Mouse (Mus musculus) thymus, adult 2 months (tissue): ENCODE data around the gene Zmynd10. TPM values are rescaled to one million over a fixed set of nuclear protein-coding genes. Genes with fewer than 3 reads are reported as not detected.

Experiments used
- DNase-seq: peaks from one replicate; pipeline ENCODE4 v3.0.0; 2021
- H3K27ac ChIP-seq: fragments of 200-500 bp; 2 replicates; pipeline ENCODE4 v1.5.1; 2012; ENCODE audit warnings: low read length, control low read depth; ENCODE audit not compliant: control insufficient read depth, insufficient read depth
- H3K27me3 ChIP-seq: fragments of 200-500 bp; 2 replicates; pipeline ENCODE4 v1.6.1; 2012; ENCODE audit warnings: mild to moderate bottlenecking, low read length, moderate library complexity, mixed read lengths; ENCODE audit not compliant: control insufficient read depth, insufficient read depth
- H3K36me3 ChIP-seq: fragments of 200-500 bp; 2 replicates; pipeline ENCODE4 v1.6.1; 2012; ENCODE audit warnings: mild to moderate bottlenecking, low read length, moderate library complexity; ENCODE audit not compliant: control insufficient read depth, insufficient read depth
- H3K4me1 ChIP-seq: fragments of 200-500 bp; replicated peaks from 2 replicates; pipeline ENCODE4 v1.6.1; 2012; ENCODE audit warnings: low read length; ENCODE audit not compliant: control insufficient read depth, insufficient read depth
- H3K4me3 ChIP-seq: fragments of 200-500 bp; 2 replicates; pipeline ENCODE4 v1.5.1; 2012; ENCODE audit warnings: mild to moderate bottlenecking, low read length, control low read depth, moderate library complexity; ENCODE audit not compliant: control insufficient read depth, insufficient read depth
- CTCF ChIP-seq: fragments of 200-500 bp; IDR thresholded peaks from 2 replicates; pipeline ENCODE4 v1.5.1; 2012; ENCODE audit warnings: mild to moderate bottlenecking, control low read depth, low read length, moderate library complexity, borderline replicate concordance; ENCODE audit not compliant: control insufficient read depth, poor library complexity, insufficient read depth; ENCODE audit errors: extremely low read depth
- POLR2A ChIP-seq: fragments of 200-500 bp; IDR thresholded peaks from 2 replicates; pipeline ENCODE4 v1.6.1; 2012; ENCODE audit warnings: mild to moderate bottlenecking, low read length, control low read depth, moderate library complexity; ENCODE audit not compliant: control insufficient read depth, poor library complexity, insufficient read depth; ENCODE audit errors: extremely low read depth
- WGBS: fragments of 180-500 bp; shearing (Covaris S2); methylation state at CpG from one replicate; pipeline ENCODE4 v1.1.7; 2018; 5-methylcytosine and 5-hydroxymethylcytosine counted together
- polyA plus RNA-seq: library from polyadenylated mRNA; depleted of rRNA; stranded (reverse); fragments of >200 nt; gene quantifications from 2 replicates; pipeline ENCODE4 v1.2.3, GENCODE M21; 2012

Zmynd10 gene
- polyA plus RNA-seq, 1 experiment, result 3.4 TPM

DNA sequence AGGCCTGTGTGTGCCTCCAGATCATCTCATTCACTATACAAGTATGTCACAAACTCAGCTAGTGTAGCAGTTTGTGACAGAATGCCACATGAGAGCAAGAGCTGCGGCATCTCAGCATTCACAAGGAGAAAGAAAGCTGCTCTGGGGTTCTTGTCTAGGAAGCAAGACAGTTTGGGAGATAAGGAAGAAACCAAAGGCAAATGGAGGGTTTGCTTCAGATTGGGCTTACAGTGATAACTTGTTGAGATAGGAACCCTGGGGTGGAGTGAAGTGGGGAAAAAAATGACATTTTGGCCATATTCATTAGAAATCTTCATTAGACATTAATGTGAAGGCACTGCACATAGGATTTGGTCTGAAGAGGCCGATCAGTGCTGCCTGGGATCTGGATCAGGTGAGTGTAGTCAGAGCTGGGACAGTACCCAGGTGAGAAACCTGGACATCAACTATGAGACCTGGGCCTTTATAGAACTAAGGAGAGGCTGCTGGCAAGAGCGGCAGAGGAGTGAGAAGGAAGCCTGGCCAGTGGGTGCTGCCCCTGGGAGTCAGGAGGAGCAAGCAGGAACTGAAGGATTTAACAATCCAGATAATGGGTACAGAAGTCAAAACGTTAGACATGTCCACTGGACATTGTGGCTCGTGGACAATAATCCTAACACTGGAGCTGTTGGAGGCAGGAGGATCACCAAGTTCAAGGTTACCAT is 5.7 kb downstream of the Zmynd10 start:
- no peak for DNase-seq
- H3K4me3 ChIP-seq, result no peak overlapping the region
- H3K27ac ChIP-seq, result no peak overlapping the region
- H3K4me1 ChIP-seq, result peaks cover 49% of the 10 kb centered on the region
- H3K27me3 ChIP-seq, result no peaks in the 10 kb centered on the region
- peaks cover 8% of the 10 kb centered on the region for H3K36me3 ChIP-seq
- 89% methylated on average over 5 of the region's 5 CpGs for WGBS
- TF ChIP-seq CTCF (no peak), POLR2A (no peak)

DNA sequence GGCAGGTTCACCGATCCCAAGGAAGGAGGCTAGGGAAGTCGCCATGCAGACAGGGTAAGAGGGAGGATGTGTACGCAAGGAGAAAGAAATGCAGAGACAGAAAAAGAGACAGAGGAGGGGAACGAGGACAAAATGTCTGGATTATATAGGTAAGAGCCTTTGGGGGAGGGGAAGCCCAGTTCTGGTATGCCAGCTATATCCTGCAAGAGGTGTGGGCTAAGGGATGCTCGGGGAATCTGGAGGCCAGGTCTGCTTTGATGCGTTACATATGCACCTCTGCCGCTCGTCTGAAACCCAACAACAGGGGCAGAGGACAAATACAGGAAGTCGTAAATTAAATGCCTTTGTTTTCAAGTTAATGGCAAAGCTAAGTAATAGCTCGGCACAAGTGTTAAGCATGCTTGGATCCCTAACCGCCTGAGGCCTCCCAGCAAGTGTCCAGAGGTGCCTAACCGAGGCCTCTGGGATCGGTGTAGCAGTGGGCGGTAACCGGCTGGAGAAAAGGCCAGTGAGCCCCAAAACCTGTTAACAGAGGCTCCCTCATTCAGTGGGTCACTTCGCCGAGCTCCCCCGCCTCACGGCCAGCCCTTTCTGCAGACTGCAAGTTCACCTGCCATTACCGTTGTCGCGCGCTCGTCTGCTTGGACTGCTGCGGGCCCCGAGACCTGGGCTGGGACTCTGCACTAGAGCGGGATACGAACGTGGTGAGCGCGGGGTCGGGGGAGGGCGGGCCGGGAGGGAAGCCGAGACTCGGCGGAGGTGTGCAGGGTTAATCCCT is 6.6 kb downstream of the Zmynd10 start:
- H3K27ac ChIP-seq, result peak overlapping the region; percentile 75
- H3K4me1 ChIP-seq, result peaks cover 49% of the 10 kb centered on the region
- no peaks in the 10 kb centered on the region for H3K27me3 ChIP-seq
- TF ChIP-seq CTCF (0 out of 2 replicates have a peak, but pooled peaks have one; percentile 13), POLR2A (no peak)
- DNase-seq, result peak; percentile 59
- WGBS, result 4% methylated on average over 37 of the region's 37 CpGs
- H3K4me3 ChIP-seq, result peak overlapping the region; percentile 71
- peaks cover 17% of the 10 kb centered on the region for H3K36me3 ChIP-seq

DNA sequence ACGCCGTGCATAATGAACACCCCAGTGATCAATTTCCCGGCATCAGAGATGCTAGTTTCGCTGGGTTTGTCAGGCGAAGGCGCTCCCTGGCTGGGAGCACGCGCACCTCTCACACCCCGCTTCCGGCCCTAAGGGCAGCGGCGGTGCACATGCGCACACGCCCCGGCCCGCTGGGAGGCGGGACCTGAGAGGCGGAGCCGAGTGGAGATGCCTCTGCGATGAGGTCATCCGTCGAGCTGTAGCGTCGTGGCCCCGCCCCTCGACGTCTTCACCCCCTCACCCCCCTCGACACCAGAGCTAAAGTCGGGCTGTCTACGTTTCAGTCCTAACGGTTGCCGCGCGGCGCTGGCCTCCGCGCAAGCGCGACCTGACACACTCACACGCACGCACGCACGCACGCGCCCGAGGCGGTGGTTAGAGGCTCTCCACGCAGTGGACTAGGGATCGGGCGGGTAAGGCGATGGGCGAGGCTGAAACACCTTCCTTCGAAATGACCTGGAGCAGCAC is 7.3 kb downstream of the Zmynd10 start:
- Histone ChIP-seq H3K27ac (peak overlapping the region; percentile 75), H3K4me1 (peaks cover 49% of the 10 kb centered on the region), H3K36me3 (peaks cover 23% of the 10 kb centered on the region), H3K27me3 (no peaks in the 10 kb centered on the region), H3K4me3 (peak overlapping the region; percentile 73)
- TF ChIP-seq CTCF (peak; percentile 34; the same call in 1 of the 2 replicates), POLR2A (peak; percentile 90)
- WGBS, result under 1% methylated on average over 53 of the region's 53 CpGs
- peak; percentile 94 for DNase-seq

GRCm38 (mm10) chr9:107555031-107555457 is 7.9 kb downstream of the Zmynd10 start:
- under 1% methylated on average over 23 of the region's 23 CpGs for WGBS
- H3K4me1 ChIP-seq, result peaks cover 49% of the 10 kb centered on the region
- H3K27me3 ChIP-seq, result no peaks in the 10 kb centered on the region
- TF ChIP-seq POLR2A (no peak), CTCF (no peak)
- peaks cover 28% of the 10 kb centered on the region for H3K36me3 ChIP-seq
- H3K27ac ChIP-seq, result peak overlapping the region; percentile 66
- no peak for DNase-seq
- peak overlapping the region; percentile 73 for H3K4me3 ChIP-seq

- no peak for DNase-seq
- peaks cover 42% of the 10 kb centered on the region for H3K4me1 ChIP-seq
- H3K4me3 ChIP-seq, result peak overlapping the region; percentile 73
- 49% methylated on average over 2 of the region's 2 CpGs for WGBS
- H3K36me3 ChIP-seq, result peaks cover 31% of the 10 kb centered on the region
- H3K27me3 ChIP-seq, result no peaks in the 10 kb centered on the region
- TF ChIP-seq POLR2A (no peak), CTCF (no peak)
- H3K27ac ChIP-seq, result no peak overlapping the region; the same call in 1 of the 2 replicates
Measured at GRCm38 (mm10) chr9:107555701-107556100, 8.6 kb downstream of the Zmynd10 start.

DNA sequence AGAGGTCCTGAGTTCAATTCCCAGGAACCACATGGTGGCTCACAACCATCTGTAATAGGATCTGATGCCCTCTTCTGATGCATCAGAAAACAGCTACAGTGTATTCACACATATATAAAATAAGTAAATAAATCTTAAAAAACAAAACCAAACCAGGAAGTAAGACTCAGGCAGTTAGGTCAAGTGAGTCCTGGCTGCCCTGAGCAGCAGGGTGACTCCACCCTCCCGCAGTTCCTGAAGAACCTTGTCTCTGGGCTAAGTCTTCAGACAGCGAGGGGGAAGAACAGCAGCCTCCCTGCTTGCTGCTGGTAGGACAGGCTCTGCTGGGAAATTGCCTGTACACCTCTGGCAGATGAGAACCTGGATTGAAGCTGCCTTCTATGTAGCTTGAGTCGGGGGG is 9.2 kb downstream of the Zmynd10 start:
- Histone ChIP-seq H3K4me3 (no peak overlapping the region), H3K36me3 (peaks cover 37% of the 10 kb centered on the region), H3K4me1 (peaks cover 36% of the 10 kb centered on the region), H3K27me3 (no peaks in the 10 kb centered on the region), H3K27ac (no peak overlapping the region)
- TF ChIP-seq POLR2A (no peak), CTCF (no peak)
- no peak for DNase-seq
- 43% methylated on average over 3 of the region's 3 CpGs for WGBS
